Mouse (Mus musculus) leukemia stem cell, adult 10-12 weeks (primary cell): ENCODE measurements around the gene Amn. TPM values are rescaled to one million over a fixed set of nuclear protein-coding genes. Genes with fewer than 3 reads are reported as not detected.

ENCODE experiments used
- polyA plus RNA-seq: library from polyadenylated mRNA; stranded (reverse); fragments of >175 nt; gene quantifications from 2 replicates; pipeline ENCODE4 v1.2.3, GENCODE M21; 2012; ENCODE audit warnings: low replicate concordance

The Amn gene
- polyA plus RNA-seq: 0.33 and 0.59 TPM in 2 replicates

DNA sequence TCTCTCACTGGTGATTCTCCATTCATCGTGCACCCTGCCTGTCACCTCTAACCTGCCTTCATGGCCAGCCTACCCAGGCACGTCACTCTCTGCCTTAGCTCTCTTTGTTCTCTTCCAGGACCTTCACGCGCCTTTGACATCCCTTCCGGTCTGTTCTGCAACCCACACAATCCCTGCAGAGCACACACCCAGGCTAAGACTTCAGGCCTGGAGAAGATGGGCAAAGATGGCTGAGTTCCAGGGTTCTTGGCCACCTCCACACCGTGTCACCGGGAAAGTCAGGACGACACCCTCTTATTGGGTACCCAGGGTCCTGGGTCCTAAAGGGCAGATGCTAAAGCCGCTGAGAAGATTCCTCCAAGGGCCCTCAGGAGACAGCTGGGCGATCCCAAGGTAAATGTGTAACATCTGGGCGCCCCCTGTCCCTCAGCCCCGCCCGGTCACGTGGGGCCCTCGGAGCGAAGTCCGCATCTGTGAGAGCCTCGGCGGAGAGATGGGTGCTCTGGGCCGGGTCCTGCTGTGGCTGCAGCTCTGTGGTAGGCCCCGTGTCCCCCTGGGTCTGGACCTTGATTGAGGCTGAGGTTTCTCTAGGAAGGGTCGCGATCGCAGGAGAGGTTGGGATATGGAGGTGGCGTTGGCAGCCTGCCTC lies at the start of gene Amn:
Gene Amn (plus strand): TSS at position 467 of the 649 bp plus-strand sequence.

Other genes starting within 250 kb of the Amn start
- gene Rcor1, start 231.7 kb upstream of the Amn start, polyA plus RNA-seq: 23.0 and 41.3 TPM in 2 replicates
- 16.0 and 26.2 TPM in 2 replicates for gene Traf3, start 104.7 kb upstream of the Amn start, polyA plus RNA-seq
- gene 4930595D18Rik, start 86.6 kb upstream of the Amn start, polyA plus RNA-seq: 0.23 TPM in 1 of 2 replicates, not detected in the other
- gene Cdc42bpb, start 106.6 kb downstream of the Amn start, polyA plus RNA-seq: 16.9 and 23.3 TPM in 2 replicates
- gene Lbhd2, start 135.7 kb downstream of the Amn start, polyA plus RNA-seq: not detected in 2 replicates
- gene Exoc3l4, start 145.9 kb downstream of the Amn start, polyA plus RNA-seq: 0.28 and 2.2 TPM in 2 replicates
- gene Tnfaip2, start 171.4 kb downstream of the Amn start, polyA plus RNA-seq: 45.6 and 87.7 TPM in 2 replicates
- gene Gm266, start 214.7 kb downstream of the Amn start, polyA plus RNA-seq: 0.48 TPM in 1 of 2 replicates, not detected in the other